Mouse (Mus musculus): ENCODE measurements at regions not wholly inside any gene's neighbourhood (a gene's known extent, or its start where the extent isn't known, plus 50 kb on each side); places are given as distances from the start of the nearest gene placed in this dataset.

GRCm38 (mm10) chr12:99625094-99625493, 61.7 kb upstream of the Foxn3 start:
- Histone ChIP-seq H3K9me3 (ENCODE audit: control insufficient read depth, low read length) (no peaks in the 10 kb centered on the region), H3K4me1 (replicated peaks; ENCODE audit: control insufficient read depth, insufficient read depth, low read length) (0 out of 2 replicates have a peak, but pooled peaks cover 4% of the 10 kb centered on the region), H3K27ac (ENCODE audit: low read depth, low read length) (no peak overlapping the region), H3K36me3 (ENCODE audit: control insufficient read depth, insufficient read depth, low read length) (no peaks in the 10 kb centered on the region), H3K4me3 (ENCODE audit: low read depth, low read length) (no peak overlapping the region), H3K27me3 (ENCODE audit: control insufficient read depth, insufficient read depth, low read length) (no peaks in the 10 kb centered on the region), H3K4me2 (replicated peaks; ENCODE audit: low read depth, low read length) (no peak overlapping the region), H3K9ac (ENCODE audit: low read depth, low read length) (no peak overlapping the region)
- WGBS, result 89% methylated on average over 9 of the region's 9 CpGs
- ATAC-seq (ENCODE audit: low FRiP score), result no peak
- DNase-seq (ENCODE audit: low spot score), result no peak

- H3K9ac ChIP-seq (ENCODE audit: low read depth, low read length), result no peak overlapping the region
- WGBS, result 81% methylated on average over 2 of the region's 2 CpGs
- H3K27me3 ChIP-seq (ENCODE audit: control insufficient read depth, insufficient read depth, low read length), result no peaks in the 10 kb centered on the region
- no peak overlapping the region for H3K27ac ChIP-seq (ENCODE audit: low read depth, low read length)
- H3K36me3 ChIP-seq (ENCODE audit: control insufficient read depth, insufficient read depth, low read length), result no peaks in the 10 kb centered on the region
- no peaks in the 10 kb centered on the region for H3K4me1 ChIP-seq (replicated peaks; ENCODE audit: control insufficient read depth, insufficient read depth, low read length)
- H3K4me2 ChIP-seq (replicated peaks; ENCODE audit: low read depth, low read length), result no peak overlapping the region
- H3K4me3 ChIP-seq (ENCODE audit: low read depth, low read length), result no peak overlapping the region
- DNase-seq (ENCODE audit: low spot score) (no peak), ATAC-seq (ENCODE audit: low FRiP score) (no peak)
- H3K9me3 ChIP-seq (ENCODE audit: control insufficient read depth, low read length), result no peaks in the 10 kb centered on the region
Observed at GRCm38 (mm10) chr12:99622238-99622637, 58.9 kb upstream of the Foxn3 start.

DNA sequence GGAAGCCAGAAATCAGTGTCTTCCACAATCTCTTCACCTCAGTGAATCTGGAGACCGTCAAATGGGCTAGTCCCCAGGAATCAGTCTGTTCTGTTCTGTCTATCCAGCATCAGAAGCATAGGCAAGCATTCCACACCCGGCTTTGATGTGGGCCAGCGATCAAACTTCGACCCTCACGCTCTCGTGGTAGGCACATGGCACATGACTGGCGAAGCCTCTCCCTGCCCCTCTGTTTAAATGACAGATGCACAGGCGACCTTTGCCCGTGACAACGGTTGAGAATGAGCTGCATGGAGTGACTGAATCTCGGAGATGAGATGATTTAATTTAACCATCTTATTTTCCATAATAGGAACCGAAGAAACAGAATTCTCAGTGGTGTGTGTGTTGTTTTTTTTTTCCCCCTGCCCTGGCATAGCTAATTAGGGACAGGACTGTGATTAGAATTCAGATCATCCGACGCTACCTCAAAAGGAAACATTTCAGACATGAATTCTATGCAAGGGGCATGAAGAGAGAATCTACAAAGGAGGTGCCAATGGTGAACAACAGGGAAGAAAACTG, 53.9 kb upstream of the Foxn3 start:
- Histone ChIP-seq H3K4me1 (replicated peaks; ENCODE audit: control insufficient read depth, insufficient read depth, low read length) (no peaks in the 10 kb centered on the region), H3K36me3 (ENCODE audit: control insufficient read depth, insufficient read depth, low read length) (no peaks in the 10 kb centered on the region), H3K9me3 (ENCODE audit: control insufficient read depth, low read length) (no peaks in the 10 kb centered on the region), H3K9ac (ENCODE audit: low read depth, low read length) (no peak overlapping the region), H3K4me2 (replicated peaks; ENCODE audit: low read depth, low read length) (no peak overlapping the region), H3K27me3 (ENCODE audit: control insufficient read depth, insufficient read depth, low read length) (no peaks in the 10 kb centered on the region), H3K27ac (ENCODE audit: low read depth, low read length) (no peak overlapping the region), H3K4me3 (ENCODE audit: low read depth, low read length) (no peak overlapping the region)
- ATAC-seq (ENCODE audit: low FRiP score) (no peak), DNase-seq (ENCODE audit: low spot score) (no peak)
- WGBS, result 80% methylated on average over 14 of the region's 14 CpGs

- H3K27me3 ChIP-seq (ENCODE audit: control insufficient read depth, insufficient read depth, low read length), result no peaks in the 10 kb centered on the region
- H3K36me3 ChIP-seq (ENCODE audit: control insufficient read depth, insufficient read depth, low read length), result no peaks in the 10 kb centered on the region
- WGBS, result 72% methylated on average over 6 of the region's 6 CpGs
- no peak overlapping the region for H3K9ac ChIP-seq (ENCODE audit: low read depth, low read length)
- H3K4me2 ChIP-seq (replicated peaks; ENCODE audit: low read depth, low read length), result no peak overlapping the region
- H3K4me1 ChIP-seq (replicated peaks; ENCODE audit: control insufficient read depth, insufficient read depth, low read length), result no peaks in the 10 kb centered on the region
- ATAC-seq (ENCODE audit: low FRiP score) (no peak), DNase-seq (ENCODE audit: low spot score) (no peak)
- H3K4me3 ChIP-seq (ENCODE audit: low read depth, low read length), result no peak overlapping the region
- H3K27ac ChIP-seq (ENCODE audit: low read depth, low read length), result no peak overlapping the region
- no peaks in the 10 kb centered on the region for H3K9me3 ChIP-seq (ENCODE audit: control insufficient read depth, low read length)
Observed at GRCm38 (mm10) chr12:99614420-99614819, 51.0 kb upstream of the Foxn3 start.

Data from hindbrain, embryonic 11.5 days (tissue).